Mouse (Mus musculus): ENCODE measurements around the gene Pld1. TPM values are rescaled to one million over a fixed set of nuclear protein-coding genes. Genes with fewer than 3 reads are reported as not detected.

Gene Pld1
- 5.7 and 6.8 TPM in 2 replicates for polyA plus RNA-seq (2014; fragmentation: Nextera tagmentation; extraction: Ambion mirVana)

- peak; percentile 76 for ATAC-seq (ENCODE audit: low read depth)
- peak within 1 kb of the TSS; percentile 22; the same call in 1 of the 2 replicates for H3K27ac ChIP-seq (ENCODE audit: low read depth, low read length)
- no peaks in the 10 kb centered on the region for H3K27me3 ChIP-seq (ENCODE audit: control insufficient read depth, insufficient read depth, low read length)
- WGBS: under 1% methylated on average over 67 of the region's 68 CpGs
- H3K9me3 ChIP-seq (ENCODE audit: control insufficient read depth, low read length): no peaks in the 10 kb centered on the region
- H3K9ac ChIP-seq (replicated peaks; ENCODE audit: low read depth, low read length): peak within 1 kb of the TSS; percentile 64
- H3K36me3 ChIP-seq (ENCODE audit: control insufficient read depth, insufficient read depth, low read length): no peaks in the 10 kb centered on the region
- H3K4me2 ChIP-seq (ENCODE audit: low read depth, low read length): peak within 1 kb of the TSS; percentile 92
- H3K4me1 ChIP-seq (ENCODE audit: control insufficient read depth, insufficient read depth, low read length): peaks cover 3% of the 10 kb centered on the region; the same call in 1 of the 2 replicates
- H3K4me3 ChIP-seq (ENCODE audit: low read depth, low read length): peak within 1 kb of the TSS; percentile 52
Measured at GRCm38 (mm10) chr3:27938381-27939323, at the start of gene Pld1. TSS of gene Pld1 (plus strand) at chr3:27938695.

GRCm38 (mm10) chr3:27896318-27896892 lies 42.1 kb upstream of the Pld1 start, which contains the start of gene Tmem212:
TSS of gene Tmem212 (minus strand) at chr3:27896368.
- H3K4me2 ChIP-seq (ENCODE audit: low read depth, low read length): no peak within 1 kb of the TSS
- H3K9me3 ChIP-seq (ENCODE audit: control insufficient read depth, low read length): no peaks in the 10 kb centered on the region
- H3K4me3 ChIP-seq (ENCODE audit: low read depth, low read length): no peak within 1 kb of the TSS
- H3K27ac ChIP-seq (ENCODE audit: low read depth, low read length): no peak within 1 kb of the TSS
- no peak within 1 kb of the TSS for H3K9ac ChIP-seq (replicated peaks; ENCODE audit: low read depth, low read length)
- no peaks in the 10 kb centered on the region for H3K4me1 ChIP-seq (ENCODE audit: control insufficient read depth, insufficient read depth, low read length)
- H3K36me3 ChIP-seq (ENCODE audit: control insufficient read depth, insufficient read depth, low read length): no peaks in the 10 kb centered on the region
- H3K27me3 ChIP-seq (ENCODE audit: control insufficient read depth, insufficient read depth, low read length): no peaks in the 10 kb centered on the region
- ATAC-seq (ENCODE audit: low read depth): no peak
- 78% methylated on average over 8 of the region's 8 CpGs for WGBS

- Histone ChIP-seq H3K27ac (ENCODE audit: low read depth, low read length) (no peak overlapping the region), H3K27me3 (ENCODE audit: control insufficient read depth, insufficient read depth, low read length) (no peaks in the 10 kb centered on the region), H3K4me1 (ENCODE audit: control insufficient read depth, insufficient read depth, low read length) (no peaks in the 10 kb centered on the region), H3K36me3 (ENCODE audit: control insufficient read depth, insufficient read depth, low read length) (no peaks in the 10 kb centered on the region), H3K4me3 (ENCODE audit: low read depth, low read length) (no peak overlapping the region), H3K9me3 (ENCODE audit: control insufficient read depth, low read length) (no peaks in the 10 kb centered on the region), H3K9ac (replicated peaks; ENCODE audit: low read depth, low read length) (no peak overlapping the region), H3K4me2 (ENCODE audit: low read depth, low read length) (no peak overlapping the region)
- no peak for ATAC-seq (ENCODE audit: low read depth)
- WGBS: 80% methylated on average over 10 of the region's 10 CpGs
Measured at GRCm38 (mm10) chr3:27898178-27898577, 40.3 kb upstream of the Pld1 start.

- H3K27ac ChIP-seq (ENCODE audit: low read depth, low read length): no peak overlapping the region
- no peaks in the 10 kb centered on the region for H3K27me3 ChIP-seq (ENCODE audit: control insufficient read depth, insufficient read depth, low read length)
- no peak overlapping the region for H3K4me2 ChIP-seq (ENCODE audit: low read depth, low read length)
- no peak for ATAC-seq (ENCODE audit: low read depth)
- H3K36me3 ChIP-seq (ENCODE audit: control insufficient read depth, insufficient read depth, low read length): no peaks in the 10 kb centered on the region
- H3K9me3 ChIP-seq (ENCODE audit: control insufficient read depth, low read length): no peaks in the 10 kb centered on the region
- no peak overlapping the region for H3K4me3 ChIP-seq (ENCODE audit: low read depth, low read length)
- 73% methylated on average over 13 of the region's 13 CpGs for WGBS
- no peaks in the 10 kb centered on the region for H3K4me1 ChIP-seq (ENCODE audit: control insufficient read depth, insufficient read depth, low read length)
- H3K9ac ChIP-seq (replicated peaks; ENCODE audit: low read depth, low read length): no peak overlapping the region
Measured at GRCm38 (mm10) chr3:27899012-27899726, 39.3 kb upstream of the Pld1 start.

- H3K27ac ChIP-seq (ENCODE audit: low read depth, low read length): no peak overlapping the region
- no peak overlapping the region for H3K4me2 ChIP-seq (ENCODE audit: low read depth, low read length)
- H3K9ac ChIP-seq (replicated peaks; ENCODE audit: low read depth, low read length): no peak overlapping the region
- WGBS: 89% methylated on average over 6 of the region's 6 CpGs
- H3K4me3 ChIP-seq (ENCODE audit: low read depth, low read length): no peak overlapping the region
- ATAC-seq (ENCODE audit: low read depth): no peak
- no peaks in the 10 kb centered on the region for H3K9me3 ChIP-seq (ENCODE audit: control insufficient read depth, low read length)
- H3K36me3 ChIP-seq (ENCODE audit: control insufficient read depth, insufficient read depth, low read length): no peaks in the 10 kb centered on the region
- H3K27me3 ChIP-seq (ENCODE audit: control insufficient read depth, insufficient read depth, low read length): no peaks in the 10 kb centered on the region
- H3K4me1 ChIP-seq (ENCODE audit: control insufficient read depth, insufficient read depth, low read length): no peaks in the 10 kb centered on the region
Measured at GRCm38 (mm10) chr3:27901846-27902245, 36.6 kb upstream of the Pld1 start.

- Histone ChIP-seq H3K4me2 (ENCODE audit: low read depth, low read length) (no peak overlapping the region), H3K36me3 (ENCODE audit: control insufficient read depth, insufficient read depth, low read length) (no peaks in the 10 kb centered on the region), H3K9ac (replicated peaks; ENCODE audit: low read depth, low read length) (no peak overlapping the region), H3K4me1 (ENCODE audit: control insufficient read depth, insufficient read depth, low read length) (no peaks in the 10 kb centered on the region), H3K27ac (ENCODE audit: low read depth, low read length) (no peak overlapping the region), H3K9me3 (ENCODE audit: control insufficient read depth, low read length) (no peaks in the 10 kb centered on the region), H3K4me3 (ENCODE audit: low read depth, low read length) (no peak overlapping the region), H3K27me3 (ENCODE audit: control insufficient read depth, insufficient read depth, low read length) (no peaks in the 10 kb centered on the region)
- no peak for ATAC-seq (ENCODE audit: low read depth)
- 59% methylated on average over 13 of the region's 13 CpGs for WGBS
Measured at GRCm38 (mm10) chr3:27904659-27905330, 33.7 kb upstream of the Pld1 start.

- 84% methylated on average over 7 of the region's 7 CpGs for WGBS
- ATAC-seq (ENCODE audit: low read depth): peak; percentile 51; the same call in 1 of the 2 replicates
- Histone ChIP-seq H3K27ac (ENCODE audit: low read depth, low read length) (no peak overlapping the region), H3K4me2 (ENCODE audit: low read depth, low read length) (no peak overlapping the region), H3K36me3 (ENCODE audit: control insufficient read depth, insufficient read depth, low read length) (no peaks in the 10 kb centered on the region), H3K27me3 (ENCODE audit: control insufficient read depth, insufficient read depth, low read length) (no peaks in the 10 kb centered on the region), H3K9ac (replicated peaks; ENCODE audit: low read depth, low read length) (no peak overlapping the region), H3K9me3 (ENCODE audit: control insufficient read depth, low read length) (no peaks in the 10 kb centered on the region), H3K4me3 (ENCODE audit: low read depth, low read length) (no peak overlapping the region), H3K4me1 (ENCODE audit: control insufficient read depth, insufficient read depth, low read length) (no peaks in the 10 kb centered on the region)
Measured at GRCm38 (mm10) chr3:27906647-27907209, 31.8 kb upstream of the Pld1 start.

GRCm38 (mm10) chr3:27907301-27907700 lies 31.2 kb upstream of the Pld1 start:
- Histone ChIP-seq H3K27me3 (ENCODE audit: control insufficient read depth, insufficient read depth, low read length) (no peaks in the 10 kb centered on the region), H3K9ac (replicated peaks; ENCODE audit: low read depth, low read length) (no peak overlapping the region), H3K9me3 (ENCODE audit: control insufficient read depth, low read length) (no peaks in the 10 kb centered on the region), H3K4me1 (ENCODE audit: control insufficient read depth, insufficient read depth, low read length) (no peaks in the 10 kb centered on the region), H3K4me3 (ENCODE audit: low read depth, low read length) (no peak overlapping the region), H3K27ac (ENCODE audit: low read depth, low read length) (no peak overlapping the region), H3K36me3 (ENCODE audit: control insufficient read depth, insufficient read depth, low read length) (no peaks in the 10 kb centered on the region), H3K4me2 (ENCODE audit: low read depth, low read length) (no peak overlapping the region)
- WGBS: 90% methylated on average over 2 of the region's 2 CpGs
- ATAC-seq (ENCODE audit: low read depth): no peak
